Mouse (Mus musculus) ES-E14 (cell line): ENCODE data around the gene Krtap10-10.

ENCODE experiments used
- CHD2 ChIP-seq: IDR thresholded peaks from 2 replicates; pipeline ENCODE4 v1.6.1; 2014; ENCODE audit warnings: mild to moderate bottlenecking, low read depth, low read length, inconsistent platforms
- HCFC1 ChIP-seq: IDR thresholded peaks from 2 replicates; pipeline ENCODE4 v1.6.1; 2012; ENCODE audit warnings: low read length, inconsistent platforms, borderline replicate concordance; ENCODE audit not compliant: insufficient read depth
- ZNF384 ChIP-seq: IDR thresholded peaks from 2 replicates; pipeline ENCODE4 v1.6.1; 2012; ENCODE audit warnings: low read depth, low read length, inconsistent platforms

GRCm38 (mm10) chr10:77852559-77852958 is 16.8 kb downstream of the Krtap10-10 start, which contains the start of gene Gm10318:
- no peak for TF ChIP-seq ZNF384
- TF ChIP-seq CHD2 = no peak
- no peak for TF ChIP-seq HCFC1
